ENCODE assay signal across 8 mouse cellular contexts in the genomic region with DNA sequence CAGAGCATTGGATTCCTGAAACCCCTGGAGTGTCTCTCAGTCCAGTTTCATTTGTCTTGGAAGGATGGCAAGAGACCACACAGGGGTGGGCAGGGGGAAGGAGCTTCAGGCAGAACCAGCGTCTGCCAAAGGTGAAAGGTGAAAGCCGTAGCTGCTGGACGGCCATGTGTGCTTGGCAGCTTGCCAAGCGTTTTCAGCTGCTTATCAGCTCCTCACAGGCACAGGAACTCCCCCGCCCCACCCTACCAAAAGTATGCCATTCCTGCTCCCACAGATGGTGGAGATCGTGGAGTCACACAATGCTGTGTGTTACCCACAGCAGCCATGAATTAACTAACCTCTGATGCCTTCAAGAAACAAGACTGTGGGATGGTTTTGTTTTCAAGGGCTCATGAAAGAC.
DNase-seq lines count a peak whose midpoint lies in the region; ATAC-seq lines count a peak whose summit lies in the region.

No protein-coding gene starts in this region.

- H3K4me3 ChIP-seq in midbrain, embryonic 12.5 days = no peak overlapping the region
- H3K4me3 ChIP-seq in midbrain, embryonic 15.5 days = no peak overlapping the region
- H3K4me3 ChIP-seq in erythroblast, embryonic 14.5 days (replicated peaks) = peak overlapping the region; percentile 37

- 41% methylated on average over 6 of the region's 6 CpGs for WGBS in midbrain, embryonic 12.5 days
- WGBS in midbrain, embryonic 15.5 days = 32% methylated on average over 6 of the region's 6 CpGs

- no peaks in the 10 kb centered on the region for H3K27me3 ChIP-seq in midbrain, embryonic 12.5 days
- H3K27me3 ChIP-seq in midbrain, embryonic 15.5 days (replicated peaks) = no peaks in the 10 kb centered on the region
- H3K27me3 ChIP-seq in erythroblast, embryonic 14.5 days (ENCODE audit: control insufficient read depth) = peaks cover 26% of the 10 kb centered on the region

- peak; percentile 27 to 43 for DNase-seq in kidney, postnatal 4 days
- DNase-seq in retina, postnatal 1 day = peak; percentile 65
- DNase-seq in thymus, postnatal 25 days = no peak
- no peak for DNase-seq in urinary bladder, adult 18-20 months (ENCODE audit: low spot score in 2 of 2)
- DNase-seq in adipocyte (ENCODE audit: low spot score) = no peak

- no peak overlapping the region for H3K9ac ChIP-seq in midbrain, embryonic 12.5 days (replicated peaks)
- H3K9ac ChIP-seq in midbrain, embryonic 15.5 days = no peak overlapping the region

- 0 out of 2 replicates have a peak overlapping the region, but pooled peaks have one; percentile 10 for H3K27ac ChIP-seq in midbrain, embryonic 12.5 days (replicated peaks)
- no peak overlapping the region for H3K27ac ChIP-seq in midbrain, embryonic 15.5 days

- no peaks in the 10 kb centered on the region for H3K36me3 ChIP-seq in midbrain, embryonic 12.5 days
- H3K36me3 ChIP-seq in midbrain, embryonic 15.5 days (replicated peaks) = peaks cover 3% of the 10 kb centered on the region; the same call in 1 of the 2 replicates
- H3K36me3 ChIP-seq in erythroblast, embryonic 14.5 days (ENCODE audit: control insufficient read depth) = no peaks in the 10 kb centered on the region

- H3K4me1 ChIP-seq in midbrain, embryonic 12.5 days = peaks cover 17% of the 10 kb centered on the region; the same call in 1 of the 2 replicates
- peaks cover 7% of the 10 kb centered on the region; the same call in 1 of the 2 replicates for H3K4me1 ChIP-seq in midbrain, embryonic 15.5 days
- H3K4me1 ChIP-seq in erythroblast, embryonic 14.5 days (ENCODE audit: control insufficient read depth) = peaks cover 67% of the 10 kb centered on the region

- no peak overlapping the region for H3K4me2 ChIP-seq in midbrain, embryonic 12.5 days (replicated peaks)
- no peak overlapping the region for H3K4me2 ChIP-seq in midbrain, embryonic 15.5 days

- 0 out of 2 replicates have a peak, but pooled peaks have one; percentile 11 for ATAC-seq in midbrain, embryonic 12.5 days (ENCODE audit: low FRiP score, low read depth)
- ATAC-seq in midbrain, embryonic 15.5 days (replicated peaks) = no peak

- H3K9me3 ChIP-seq in midbrain, embryonic 12.5 days = no peaks in the 10 kb centered on the region
- no peaks in the 10 kb centered on the region for H3K9me3 ChIP-seq in midbrain, embryonic 15.5 days
- peaks cover 4% of the 10 kb centered on the region; the same call in 1 of the 2 replicates for H3K9me3 ChIP-seq in erythroblast, embryonic 14.5 days (ENCODE audit: control insufficient read depth, low read length)

Comparison
In these comparisons a context has a peak if more than half of its experiments do, and no peak if none do; other contexts are left out.
1. DNase-seq: peak in kidney, postnatal 4 days (2 of 2) and retina, postnatal 1 day (single experiment); none in thymus, postnatal 25 days (single experiment), urinary bladder, adult 18-20 months (0 of 2) and adipocyte (single experiment).